Mouse (Mus musculus) sigmoid colon, adult 10 weeks (tissue): ENCODE measurements around the gene Pin1rt1. TPM values are rescaled to one million over a fixed set of nuclear protein-coding genes. Genes with fewer than 3 reads are reported as not detected.

Experiments
- polyA plus RNA-seq: library from polyadenylated mRNA; stranded (reverse); fragments of 350-450 nt; fragmentation: Illumina TruSeq; extraction: RNeasy Lipid Tissue Mini Kit (QIAGEN cat#74804); gene quantifications from one replicate; pipeline ENCODE4 v1.2.3, GENCODE M21; 2014; ENCODE audit warnings: low read depth, low replicate concordance

Pin1rt1 gene
- not detected for polyA plus RNA-seq

DNA sequence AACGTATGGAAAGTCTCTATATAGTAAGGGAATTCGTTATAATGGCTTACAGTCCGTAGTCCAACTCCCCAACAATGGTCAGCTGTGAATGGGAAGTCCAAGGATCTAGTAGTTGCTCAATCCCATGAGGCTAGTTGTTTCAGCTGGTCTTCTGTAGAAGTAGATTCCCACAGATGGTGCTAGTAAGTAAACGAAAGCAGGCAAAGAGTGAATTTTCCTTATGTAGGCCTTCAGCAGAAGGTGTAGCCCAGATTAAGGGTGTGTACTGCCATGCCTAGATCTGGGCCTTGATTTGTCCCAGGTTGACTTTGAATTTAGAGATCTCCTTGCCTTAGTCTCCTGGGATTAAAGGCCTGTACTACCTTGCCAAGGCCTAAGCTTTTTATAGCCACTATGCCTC lies at the start of gene Pin1rt1:
Gene Pin1rt1, minus strand, starts transcription at position 101 of the 400 bp plus-strand sequence.

DNA sequence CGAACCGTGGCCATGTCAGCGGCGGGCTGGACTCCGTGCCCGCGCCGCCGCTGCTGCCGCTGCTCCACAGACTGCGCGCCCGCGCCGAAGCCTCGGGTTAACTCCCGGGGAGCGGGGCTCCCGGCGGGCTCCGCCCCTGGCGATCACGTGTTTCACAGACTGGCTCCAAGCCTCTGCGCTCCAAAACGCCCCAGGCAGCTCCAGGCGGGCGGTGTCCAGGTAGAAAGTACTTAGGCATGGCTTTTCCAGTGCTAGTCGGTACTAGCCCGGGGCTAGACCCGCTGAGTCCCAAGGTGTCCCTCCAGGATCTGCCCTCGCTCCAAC lies 26.5 kb upstream of the Pin1rt1 start, which contains the start of gene Depdc7:
Gene Depdc7, minus strand, starts transcription at position 138 of the 324 bp plus-strand sequence.

DNA sequence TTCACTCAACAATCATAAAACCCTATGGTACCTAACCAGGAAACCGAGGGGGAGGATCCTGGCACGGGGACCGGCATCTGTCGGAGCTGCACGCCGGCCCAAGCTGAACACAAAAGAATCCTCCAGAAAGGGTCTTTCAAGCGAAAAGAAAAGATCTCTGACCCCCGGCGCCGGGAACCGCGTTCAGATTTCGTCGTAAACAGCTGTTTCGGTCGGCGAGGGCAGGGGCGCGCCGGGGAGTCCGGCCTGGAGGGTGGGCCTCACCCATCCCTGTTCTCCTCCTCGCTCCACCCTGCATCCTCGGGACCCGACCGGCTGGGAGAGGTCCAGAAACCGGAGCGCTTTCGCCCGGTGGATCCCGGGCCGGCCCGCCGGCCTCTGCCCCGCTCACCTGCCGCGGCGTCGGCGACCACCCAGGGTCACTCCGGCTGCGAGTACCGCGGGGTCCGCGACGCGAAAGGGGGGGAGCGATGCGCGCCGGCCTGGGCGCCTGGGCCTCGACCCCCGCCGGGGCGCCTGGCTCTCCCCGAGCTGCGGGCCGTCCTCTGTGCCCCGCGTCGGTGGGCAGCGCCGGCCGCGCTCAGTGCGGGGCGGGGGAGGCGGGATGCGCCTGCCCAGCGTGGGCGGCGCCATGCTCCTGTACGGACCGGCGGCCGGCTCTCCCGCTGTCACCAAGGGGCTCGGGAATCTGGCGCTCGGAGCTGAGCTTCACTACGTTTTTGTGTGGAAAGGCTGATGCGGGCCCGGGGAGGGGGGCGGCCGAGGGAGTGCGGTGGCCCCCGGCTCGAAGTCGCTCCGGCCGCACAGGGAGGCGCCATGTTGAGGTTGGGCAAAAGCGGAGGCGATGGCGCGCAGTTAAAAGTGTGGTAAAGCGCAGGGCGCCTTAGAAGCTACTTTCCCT lies 4.3 kb downstream of the Pin1rt1 start, which contains the start of gene Tcp11l1:
Gene Tcp11l1, minus strand, starts transcription at position 585 of the 901 bp plus-strand sequence.

Other genes with a start within 250 kb of the Pin1rt1 start
- 92.1 TPM for gene Hipk3, start 221.9 kb downstream of the Pin1rt1 start, polyA plus RNA-seq
- gene Cstf3, start 125.9 kb downstream of the Pin1rt1 start, polyA plus RNA-seq = 103 TPM
- gene Tcp11l1, start 4.2 kb downstream of the Pin1rt1 start, polyA plus RNA-seq = 5.0 TPM
- 1.6 TPM for gene Depdc7, start 26.5 kb upstream of the Pin1rt1 start, polyA plus RNA-seq
- gene Qser1, start 100.4 kb upstream of the Pin1rt1 start, polyA plus RNA-seq = 27.6 TPM
- 3.8 TPM for gene Prrg4, start 133.5 kb upstream of the Pin1rt1 start, polyA plus RNA-seq
- 21.2 TPM for gene Ccdc73, start 151.4 kb upstream of the Pin1rt1 start, polyA plus RNA-seq